Mouse (Mus musculus) kidney, adult 2 months (tissue): ENCODE measurements around the gene Nkx3-2.

Source experiments
- CTCF ChIP-seq: fragments of 200-500 bp; conservative IDR thresholded peaks from 2 replicates; pipeline ENCODE4 v1.5.1; 2011; ENCODE audit warnings: low read depth, mild to moderate bottlenecking, control low read depth, low read length, moderate library complexity, mixed read lengths; ENCODE audit not compliant: insufficient read depth, insufficient read length
- POLR2A ChIP-seq: fragments of 200-500 bp; IDR thresholded peaks from one replicate; pipeline ENCODE4 v1.6.1; 2011; ENCODE audit warnings: low read depth, low read length, control low read depth

GRCm38 (mm10) chr5:41727017-41727416, 37.3 kb downstream of the Nkx3-2 start:
- no peak for TF ChIP-seq POLR2A
- no peak for TF ChIP-seq CTCF
